9 mouse cellular contexts compared by ENCODE assay signal in genomic region chr2:109904171-109904821, GRCm38 (mm10). TPM values are rescaled to one million over a fixed set of nuclear protein-coding genes. Genes with fewer than 3 reads are reported as not detected.
DNase-seq lines count a peak whose midpoint lies in the region; ATAC-seq and TF ChIP-seq lines count a peak whose summit lies in the region.
"Had no signal": no experiment of that assay in that cellular context is flagged by ENCODE, and none has a peak within 500 bp of the region (broad histone marks: within the 10 kb centered on the region; RNA-seq: fewer than 3 reads in every experiment).

No protein-coding gene starts in this region.

- H3K79me3 ChIP-seq in C2C12 (ENCODE audit: low read depth) = no peaks in the 10 kb centered on the region

- peaks cover 3% of the 10 kb centered on the region; the same call in 1 of the 2 replicates for H3K9me3 ChIP-seq in heart, embryonic 16.5 days (replicated peaks; ENCODE audit: control insufficient read depth, low read length)
- H3K9me3 ChIP-seq in liver, embryonic 13.5 days (replicated peaks) = no peaks in the 10 kb centered on the region
- no peaks in the 10 kb centered on the region for H3K9me3 ChIP-seq in stomach, embryonic 15.5 days
- H3K9me3 ChIP-seq: embryonic facial prominence, embryonic 12.5 days had no signal

- no peak overlapping the region for H3K4me3 ChIP-seq in C2C12 (ENCODE audit: insufficient read depth, poor library complexity, severe bottlenecking)
- no peak overlapping the region for H3K4me3 ChIP-seq in bone marrow, adult 2 months (replicated peaks; ENCODE audit: control insufficient read depth, low read depth, low read length)
- no peak overlapping the region for H3K4me3 ChIP-seq in heart, embryonic 16.5 days (ENCODE audit: low read length)
- H3K4me3 ChIP-seq in liver, embryonic 13.5 days (replicated peaks) = no peak overlapping the region
- H3K4me3 ChIP-seq in stomach, embryonic 15.5 days (replicated peaks) = no peak overlapping the region
- H3K4me3 ChIP-seq: embryonic facial prominence, embryonic 12.5 days had no signal

- H3K27ac ChIP-seq in bone marrow, adult 2 months (ENCODE audit: control insufficient read depth, insufficient read depth, low read depth, low read length, poor library complexity) = no peak overlapping the region
- H3K27ac ChIP-seq in heart, embryonic 16.5 days (ENCODE audit: low read length) = no peak overlapping the region
- no peak overlapping the region for H3K27ac ChIP-seq in liver, embryonic 13.5 days
- no peak overlapping the region for H3K27ac ChIP-seq in stomach, embryonic 15.5 days
- H3K27ac ChIP-seq: embryonic facial prominence, embryonic 12.5 days had no signal

- H3K9ac ChIP-seq in heart, embryonic 16.5 days (ENCODE audit: low read length) = no peak overlapping the region
- no peak overlapping the region for H3K9ac ChIP-seq in liver, embryonic 13.5 days
- H3K9ac ChIP-seq in stomach, embryonic 15.5 days = no peak overlapping the region
- H3K9ac ChIP-seq: embryonic facial prominence, embryonic 12.5 days had no signal

- WGBS in bone marrow, adult 2 months = 1% methylated on average over 7 of the region's 7 CpGs
- WGBS in heart, embryonic 16.5 days = under 1% methylated on average over 7 of the region's 7 CpGs
- WGBS in liver, embryonic 13.5 days (ENCODE audit: insufficient replicate concordance) = under 1% methylated on average over 7 of the region's 7 CpGs
- WGBS in stomach, embryonic 15.5 days = under 1% methylated on average over 7 of the region's 7 CpGs

- H3ac ChIP-seq in C2C12 (ENCODE audit: control insufficient read depth, insufficient read length, low read depth) = no peak overlapping the region

- no peaks in the 10 kb centered on the region for H3K4me1 ChIP-seq in bone marrow, adult 2 months (ENCODE audit: control insufficient read depth, insufficient read depth, low read length)
- no peaks in the 10 kb centered on the region for H3K4me1 ChIP-seq in heart, embryonic 16.5 days (ENCODE audit: control insufficient read depth, insufficient read depth, low read length)
- peaks cover 6% of the 10 kb centered on the region for H3K4me1 ChIP-seq in liver, embryonic 13.5 days (replicated peaks)
- H3K4me1 ChIP-seq in stomach, embryonic 15.5 days = no peaks in the 10 kb centered on the region
- H3K4me1 ChIP-seq: embryonic facial prominence, embryonic 12.5 days had no signal

- H3K4me2 ChIP-seq in heart, embryonic 16.5 days (ENCODE audit: low read depth, low read length) = no peak overlapping the region
- H3K4me2 ChIP-seq in liver, embryonic 13.5 days = no peak overlapping the region
- no peak overlapping the region for H3K4me2 ChIP-seq in stomach, embryonic 15.5 days
- H3K4me2 ChIP-seq: embryonic facial prominence, embryonic 12.5 days had no signal

- H3K27me3 ChIP-seq in C2C12 (ENCODE audit: control insufficient read depth, insufficient read depth, insufficient read length) = no peaks in the 10 kb centered on the region
- H3K27me3 ChIP-seq in heart, embryonic 16.5 days (ENCODE audit: control insufficient read depth, insufficient read depth, low read length) = no peaks in the 10 kb centered on the region
- no peaks in the 10 kb centered on the region for H3K27me3 ChIP-seq in liver, embryonic 13.5 days
- no peaks in the 10 kb centered on the region for H3K27me3 ChIP-seq in stomach, embryonic 15.5 days (replicated peaks)
- H3K27me3 ChIP-seq: embryonic facial prominence, embryonic 12.5 days had no signal

- H3K36me3 ChIP-seq in C2C12 (ENCODE audit: control insufficient read depth, insufficient read depth) = peaks cover 38% of the 10 kb centered on the region
- H3K36me3 ChIP-seq in heart, embryonic 16.5 days (ENCODE audit: control insufficient read depth, insufficient read depth) = peaks cover 8% of the 10 kb centered on the region
- H3K36me3 ChIP-seq in liver, embryonic 13.5 days = peaks cover 28% of the 10 kb centered on the region
- H3K36me3 ChIP-seq in stomach, embryonic 15.5 days = no peaks in the 10 kb centered on the region

- ATAC-seq in erythroblast, adult 5-6 weeks (replicated peaks; ENCODE audit: low FRiP score, poor library complexity, severe bottlenecking) = peak; percentile 94
- ATAC-seq in heart, embryonic 16.5 days (replicated peaks; ENCODE audit: extremely low read depth, insufficient read depth, low FRiP score) = 0 out of 2 replicates have a peak, but pooled peaks have one; percentile 41
- ATAC-seq in liver, embryonic 13.5 days (ENCODE audit: low read depth) = peak; percentile 75
- ATAC-seq in stomach, embryonic 15.5 days (ENCODE audit: insufficient read depth, low FRiP score, low read depth) = peak; percentile 66; the same call in 1 of the 2 replicates

- no peak for TF ChIP-seq POLR2A in bone marrow, adult 2 months (IDR thresholded peaks at IDR 0.05; ENCODE audit: borderline replicate concordance, control insufficient read depth, low read depth, low read length)

- H3K79me2 ChIP-seq in C2C12 (ENCODE audit: control insufficient read depth, insufficient read depth) = no peaks in the 10 kb centered on the region

- DNase-seq in kidney, postnatal 14 days = peak; percentile 93
- DNase-seq in liver, embryonic 13.5 days = peak; percentile 72
- peak; percentile 81 for DNase-seq in neural tube, embryonic 10.5 days (ENCODE audit: extremely low spot score, low spot score)

- peak; percentile 27 for TF ChIP-seq CTCF in C2C12 (IDR thresholded peaks at IDR 0.05; ENCODE audit: control insufficient read depth, insufficient read depth, insufficient read length)
- peak; percentile 84 for TF ChIP-seq CTCF in bone marrow, adult 2 months (IDR thresholded peaks at IDR 0.05; ENCODE audit: control insufficient read depth, insufficient read depth, low read length)

TF ChIP-seq in C2C12, 6 proteins besides CTCF, POLR2A, EP300 and RAD21:
- TF ChIP-seq MAX (IDR thresholded peaks at IDR 0.05) (no peak), FOSL1 (IDR thresholded peaks at IDR 0.05; ENCODE audit: insufficient read depth, low read length, poor library complexity, severe bottlenecking) (no peak), USF1 (IDR thresholded peaks at IDR 0.05; ENCODE audit: low read depth) (no peak), CEBPB (IDR thresholded peaks at IDR 0.05; ENCODE audit: low read depth) (no peak), MYOG (IDR thresholded peaks at IDR 0.05; ENCODE audit: control insufficient read depth, extremely low read depth, insufficient read length) (no peak), MYOD1 (IDR thresholded peaks at IDR 0.05; ENCODE audit: control insufficient read depth, insufficient read length, low read depth) (no peak)

RNA-seq across cellular contexts. Expression of gene Lgr4, which starts 13.2 kb away (rescaled TPM):
- 6.7 TPM for polyA plus RNA-seq in C2C12 (2012; fragmentation: generic; extraction: Trizol)
- polyA plus RNA-seq in bone marrow, adult 2 months (2011; ENCODE audit: insufficient read depth, insufficient read length, low replicate concordance, missing spikeins) = 0.70 and 1.8 TPM in 2 replicates
- total RNA-seq in erythroblast, adult 5-6 weeks (2015; ENCODE audit: low replicate concordance) = 0.84 and 1.2 TPM in 2 replicates
- 0.42 and 0.51 TPM in 2 replicates for total RNA-seq in erythroblast, adult 5-6 weeks (2017; ENCODE audit: low replicate concordance)
- 11.3 and 11.8 TPM in 2 replicates for polyA plus RNA-seq in heart, embryonic 16.5 days (2015; fragmentation: Nextera tagmentation; extraction: Ambion mirVana)
- polyA plus RNA-seq in liver, embryonic 13.5 days (2015; fragmentation: Nextera tagmentation; extraction: Ambion mirVana) = 3.1 and 3.9 TPM in 2 replicates
- polyA plus RNA-seq in stomach, embryonic 15.5 days (2015; fragmentation: Nextera tagmentation; extraction: Ambion mirVana) = 24.4 and 26.0 TPM in 2 replicates

RNA-seq across cellular contexts. Expression of gene Lin7c, which starts 13.6 kb away (rescaled TPM):
- polyA plus RNA-seq in C2C12 (2012; fragmentation: generic; extraction: Trizol) = 13.8 TPM
- polyA plus RNA-seq in bone marrow, adult 2 months (2011; ENCODE audit: insufficient read depth, insufficient read length, low replicate concordance, missing spikeins) = 8.8 and 14.4 TPM in 2 replicates
- total RNA-seq in erythroblast, adult 5-6 weeks (2015; ENCODE audit: low replicate concordance) = 15.3 and 23.4 TPM in 2 replicates
- 26.3 and 32.1 TPM in 2 replicates for total RNA-seq in erythroblast, adult 5-6 weeks (2017; ENCODE audit: low replicate concordance)
- 37.8 and 41.9 TPM in 2 replicates for polyA plus RNA-seq in heart, embryonic 16.5 days (2015; fragmentation: Nextera tagmentation; extraction: Ambion mirVana)
- 20.0 and 24.4 TPM in 2 replicates for polyA plus RNA-seq in liver, embryonic 13.5 days (2015; fragmentation: Nextera tagmentation; extraction: Ambion mirVana)
- 61.9 and 68.6 TPM in 2 replicates for polyA plus RNA-seq in stomach, embryonic 15.5 days (2015; fragmentation: Nextera tagmentation; extraction: Ambion mirVana)

Comparison
In these comparisons a context has a peak if more than half of its experiments do, and no peak if none do; other contexts are left out.
1. ATAC-seq: peak in every context shown above with its lines; median percentile 94 in erythroblast, adult 5-6 weeks; 75 in liver, embryonic 13.5 days; 66 in stomach, embryonic 15.5 days; 41 in heart, embryonic 16.5 days.